In the genomic region with DNA sequence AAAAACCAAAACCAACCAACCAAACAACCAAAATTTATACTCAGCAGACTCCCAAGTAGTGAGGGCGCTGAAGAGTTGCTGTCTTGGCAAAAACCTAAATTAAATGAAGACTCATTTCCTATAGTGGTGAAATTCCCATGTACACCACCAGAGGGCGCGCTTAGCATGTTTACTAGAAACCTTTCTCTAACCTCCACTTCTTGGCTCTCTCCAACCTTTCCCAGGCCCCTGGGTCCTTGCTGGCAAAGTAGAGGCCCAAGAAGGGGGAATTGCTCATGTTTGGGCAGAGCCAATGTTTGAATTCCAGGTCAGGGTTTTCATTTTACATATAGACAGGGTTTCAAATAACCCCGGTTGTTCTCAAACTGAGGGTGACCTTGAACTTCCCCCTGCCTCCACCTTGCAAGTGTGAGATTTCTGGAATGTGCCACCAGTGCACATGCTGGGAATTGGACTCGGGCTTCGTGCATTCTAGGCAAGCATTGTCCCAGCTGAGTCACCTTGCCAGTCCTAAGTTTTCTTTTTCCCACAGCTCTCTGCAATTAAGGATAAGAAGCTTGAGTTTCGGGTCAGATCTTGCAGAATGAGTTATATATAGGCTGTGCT, we compare ENCODE assay signal across 8 mouse cellular contexts. TPM values are rescaled to one million over a fixed set of nuclear protein-coding genes. Genes with fewer than 3 reads are reported as not detected.
DNase-seq lines count a peak whose midpoint lies in the region; ATAC-seq and TF ChIP-seq lines count a peak whose summit lies in the region.

No protein-coding gene starts in this region.

- intact Hi-C loops in left cerebral cortex, postnatal 14 days (cut with DNase I): loop anchor here (2.0 kb wide), 1 partner anchor 52 kb away; no protein-coding TSS in a partner anchor

- TF ChIP-seq EP300 in stomach, postnatal 0 days (optimal IDR thresholded peaks at IDR 0.05): no peak

- no peaks in the 10 kb centered on the region for H3K36me3 ChIP-seq in midbrain, embryonic 10.5 days
- H3K36me3 ChIP-seq in midbrain, embryonic 15.5 days (replicated peaks): no peaks in the 10 kb centered on the region
- no peaks in the 10 kb centered on the region for H3K36me3 ChIP-seq in hindbrain, postnatal 0 days (ENCODE audit: insufficient read depth, low read length)
- H3K36me3 ChIP-seq in stomach, postnatal 0 days (ENCODE audit: control insufficient read depth, insufficient read depth, low read length): no peaks in the 10 kb centered on the region

- 51% methylated on average over 7 of the region's 7 CpGs for WGBS in midbrain, embryonic 10.5 days
- 50% methylated on average over 7 of the region's 7 CpGs for WGBS in midbrain, embryonic 15.5 days
- WGBS in hindbrain, postnatal 0 days: 37% methylated on average over 7 of the region's 7 CpGs
- WGBS in stomach, postnatal 0 days: 26% methylated on average over 7 of the region's 7 CpGs

- no peak overlapping the region for H3K4me3 ChIP-seq in midbrain, embryonic 10.5 days
- H3K4me3 ChIP-seq in midbrain, embryonic 15.5 days: no peak overlapping the region
- no peak overlapping the region for H3K4me3 ChIP-seq in hindbrain, postnatal 0 days (ENCODE audit: low read length)
- H3K4me3 ChIP-seq in stomach, postnatal 0 days (ENCODE audit: low read depth, low read length): no peak overlapping the region

- no peak for ATAC-seq in midbrain, embryonic 15.5 days (replicated peaks)
- ATAC-seq in hindbrain, postnatal 0 days: no peak
- ATAC-seq in stomach, postnatal 0 days (ENCODE audit: low FRiP score, low TSS enrichment): no peak

- H3K4me2 ChIP-seq in midbrain, embryonic 15.5 days: no peak overlapping the region
- H3K4me2 ChIP-seq in hindbrain, postnatal 0 days (ENCODE audit: low read depth, low read length): no peak overlapping the region
- H3K4me2 ChIP-seq in stomach, postnatal 0 days (replicated peaks; ENCODE audit: low read depth): no peak overlapping the region

- no peak overlapping the region; the same call in 1 of the 2 replicates for H3K27ac ChIP-seq in midbrain, embryonic 10.5 days (replicated peaks)
- H3K27ac ChIP-seq in midbrain, embryonic 15.5 days: no peak overlapping the region
- H3K27ac ChIP-seq in hindbrain, postnatal 0 days: no peak overlapping the region
- peak overlapping the region; percentile 45; the same call in 1 of the 2 replicates for H3K27ac ChIP-seq in stomach, postnatal 0 days (replicated peaks)

- DNase-seq in midbrain, embryonic 10.5 days (ENCODE audit: low spot score): peak; percentile 67
- DNase-seq in c-Kit-positive CD71-negative TER-119-negative erythroid progenitor cells, embryonic 14.5 days (ENCODE audit: low read depth): peak; percentile 68
- DNase-seq in frontal cortex, adult 2 months (ENCODE audit: extremely low spot score in 1 of 2, low spot score in 1 of 2): peak; percentile 49 to 91
- DNase-seq in hindbrain, postnatal 0 days (ENCODE audit: low spot score): peak; percentile 88
- peak; percentile 84 to 86 for DNase-seq in left cerebral cortex, postnatal 14 days (ENCODE audit: low spot score in 2 of 2)
- DNase-seq in natural killer cell, adult 2 months (ENCODE audit: low spot score in 2 of 2): peak; percentile 55 to 72
- DNase-seq in stomach, postnatal 0 days (ENCODE audit: low spot score): peak; percentile 75

- peak; percentile 89 for TF ChIP-seq CTCF in hindbrain, postnatal 0 days (IDR thresholded peaks at IDR 0.05; ENCODE audit: low read depth)
- peak; percentile 88 for TF ChIP-seq CTCF in stomach, postnatal 0 days (IDR thresholded peaks at IDR 0.05; ENCODE audit: low read depth)

- H3K4me1 ChIP-seq in midbrain, embryonic 10.5 days: peaks cover 16% of the 10 kb centered on the region
- H3K4me1 ChIP-seq in midbrain, embryonic 15.5 days: no peaks in the 10 kb centered on the region
- no peaks in the 10 kb centered on the region for H3K4me1 ChIP-seq in hindbrain, postnatal 0 days (ENCODE audit: insufficient read depth, low read length)
- H3K4me1 ChIP-seq in stomach, postnatal 0 days (replicated peaks; ENCODE audit: control insufficient read depth, insufficient read depth): no peaks in the 10 kb centered on the region

- H3K9me3 ChIP-seq in midbrain, embryonic 10.5 days (replicated peaks): no peaks in the 10 kb centered on the region
- no peaks in the 10 kb centered on the region for H3K9me3 ChIP-seq in midbrain, embryonic 15.5 days
- H3K9me3 ChIP-seq in hindbrain, postnatal 0 days (ENCODE audit: low read length): no peaks in the 10 kb centered on the region
- H3K9me3 ChIP-seq in stomach, postnatal 0 days (ENCODE audit: control insufficient read depth, low read length): no peaks in the 10 kb centered on the region

- H3K27me3 ChIP-seq in midbrain, embryonic 10.5 days (ENCODE audit: low read depth, poor library complexity, severe bottlenecking): no peaks in the 10 kb centered on the region
- H3K27me3 ChIP-seq in midbrain, embryonic 15.5 days (replicated peaks): no peaks in the 10 kb centered on the region
- no peaks in the 10 kb centered on the region for H3K27me3 ChIP-seq in hindbrain, postnatal 0 days (ENCODE audit: insufficient read depth, low read length)
- H3K27me3 ChIP-seq in stomach, postnatal 0 days (ENCODE audit: control insufficient read depth, insufficient read depth, low read length): no peaks in the 10 kb centered on the region

- H3K9ac ChIP-seq in midbrain, embryonic 15.5 days: no peak overlapping the region
- H3K9ac ChIP-seq in hindbrain, postnatal 0 days (replicated peaks; ENCODE audit: low read length): no peak overlapping the region
- no peak overlapping the region for H3K9ac ChIP-seq in stomach, postnatal 0 days (ENCODE audit: low read length)

RNA-seq across cellular contexts. Expression of a gene that starts 3.0 kb away (rescaled TPM):
- polyA plus RNA-seq in midbrain, embryonic 10.5 days (2016; fragmentation: Nextera tagmentation; extraction: Ambion mirVana): not detected in 2 replicates
- polyA plus RNA-seq in midbrain, embryonic 15.5 days (2015; fragmentation: Nextera tagmentation; extraction: Ambion mirVana): 0.03 TPM in 1 of 2 replicates, not detected in the other
- polyA plus RNA-seq in frontal cortex, adult 2 months (2012; rRNA removed): 0.04 TPM in 2 replicates
- total RNA-seq in hindbrain, postnatal 0 days (2014; rRNA removed): 0.05 and 0.29 TPM in 2 replicates
- polyA plus RNA-seq in hindbrain, postnatal 0 days (2015; fragmentation: Nextera tagmentation; extraction: Ambion mirVana): 0.19 TPM in 1 of 2 replicates, not detected in the other
- under 1 TPM; 0.08 to 0.09 TPM for total RNA-seq in left cerebral cortex, postnatal 14 days (2021)
- 0.05 and 0.11 TPM in 2 replicates for polyA plus RNA-seq in stomach, postnatal 0 days (2015; fragmentation: Nextera tagmentation; extraction: Ambion mirVana)

RNA-seq across cellular contexts. Expression of a gene that starts 35.9 kb away (rescaled TPM):
- polyA plus RNA-seq in midbrain, embryonic 10.5 days (2016; fragmentation: Nextera tagmentation; extraction: Ambion mirVana): 1.9 and 2.7 TPM in 2 replicates
- polyA plus RNA-seq in midbrain, embryonic 15.5 days (2015; fragmentation: Nextera tagmentation; extraction: Ambion mirVana): 1.4 and 1.5 TPM in 2 replicates
- 11.2 and 16.6 TPM in 2 replicates for polyA plus RNA-seq in frontal cortex, adult 2 months (2012; rRNA removed)
- total RNA-seq in hindbrain, postnatal 0 days (2014; rRNA removed): 4.5 and 17.4 TPM in 2 replicates
- polyA plus RNA-seq in hindbrain, postnatal 0 days (2015; fragmentation: Nextera tagmentation; extraction: Ambion mirVana): 2.7 and 3.1 TPM in 2 replicates
- total RNA-seq in left cerebral cortex, postnatal 14 days (2021): 10 to 100 TPM in 1 of 2 experiments, 1 to 10 TPM in 1; 9.4 to 11.1 TPM
- 5.5 and 5.6 TPM in 2 replicates for polyA plus RNA-seq in stomach, postnatal 0 days (2015; fragmentation: Nextera tagmentation; extraction: Ambion mirVana)

RNA-seq across cellular contexts. Expression of a gene that starts 49.3 kb away (rescaled TPM):
- polyA plus RNA-seq in midbrain, embryonic 10.5 days (2016; fragmentation: Nextera tagmentation; extraction: Ambion mirVana): 5.9 and 6.7 TPM in 2 replicates
- polyA plus RNA-seq in midbrain, embryonic 15.5 days (2015; fragmentation: Nextera tagmentation; extraction: Ambion mirVana): 8.0 and 8.1 TPM in 2 replicates
- 25.2 and 37.6 TPM in 2 replicates for polyA plus RNA-seq in frontal cortex, adult 2 months (2012; rRNA removed)
- total RNA-seq in hindbrain, postnatal 0 days (2014; rRNA removed): 17.3 and 21.5 TPM in 2 replicates
- 12.2 and 13.0 TPM in 2 replicates for polyA plus RNA-seq in hindbrain, postnatal 0 days (2015; fragmentation: Nextera tagmentation; extraction: Ambion mirVana)
- 10 to 100 TPM; 34.9 to 36.7 TPM for total RNA-seq in left cerebral cortex, postnatal 14 days (2021)
- polyA plus RNA-seq in stomach, postnatal 0 days (2015; fragmentation: Nextera tagmentation; extraction: Ambion mirVana): 8.6 and 9.5 TPM in 2 replicates
